Mouse (Mus musculus) MEL (cell line): ENCODE data around the gene Pdia2.

ENCODE experiments used
- CTCF ChIP-seq, 3 experiments: IDR thresholded peaks in 2 of 3; conservative IDR thresholded peaks in 1 of 3; 2 replicates each; pipeline ENCODE4 v1.5.1; 2011 to 2012; ENCODE audit warnings: low read length in 3 of 3, low read depth in 2 of 3, mild to moderate bottlenecking in 2 of 3, improper control_type of control experiment in 1 of 3, inconsistent platforms in 1 of 3, mixed read lengths in 1 of 3, moderate library complexity in 1 of 3; ENCODE audit not compliant: control insufficient read depth in 1 of 3, insufficient read depth in 1 of 3, poor library complexity in 1 of 3, severe bottlenecking in 1 of 3
- E2F4 ChIP-seq: IDR thresholded peaks from 2 replicates; pipeline ENCODE4 v1.6.1; 2011; ENCODE audit warnings: low read depth, low read length, improper control_type of control experiment, borderline replicate concordance
- GATA1 ChIP-seq: IDR thresholded peaks from 2 replicates; pipeline ENCODE4 v1.6.1; 2011; ENCODE audit warnings: low read depth, low read length, improper control_type of control experiment
- MYC ChIP-seq: IDR thresholded peaks from 2 replicates; pipeline ENCODE4 v1.6.1; 2011; ENCODE audit warnings: low read depth, mild to moderate bottlenecking, low read length, improper control_type of control experiment, moderate library complexity
- POLR2A ChIP-seq, 2 experiments: IDR thresholded peaks; 2 replicates each; pipeline ENCODE4 v1.6.1; 2011 to 2012; ENCODE audit warnings: low read length in 2 of 2, mild to moderate bottlenecking in 2 of 2, control low read depth in 1 of 2, improper control_type of control experiment in 1 of 2, low read depth in 1 of 2, moderate library complexity in 1 of 2; ENCODE audit not compliant: control insufficient read depth in 1 of 2, insufficient read depth in 1 of 2, poor library complexity in 1 of 2
- USF1 ChIP-seq: IDR thresholded peaks from 2 replicates; pipeline ENCODE4 v1.6.1; 2014; ENCODE audit warnings: low read depth, mild to moderate bottlenecking, inconsistent platforms, low read length, improper control_type of control experiment, moderate library complexity

DNA sequence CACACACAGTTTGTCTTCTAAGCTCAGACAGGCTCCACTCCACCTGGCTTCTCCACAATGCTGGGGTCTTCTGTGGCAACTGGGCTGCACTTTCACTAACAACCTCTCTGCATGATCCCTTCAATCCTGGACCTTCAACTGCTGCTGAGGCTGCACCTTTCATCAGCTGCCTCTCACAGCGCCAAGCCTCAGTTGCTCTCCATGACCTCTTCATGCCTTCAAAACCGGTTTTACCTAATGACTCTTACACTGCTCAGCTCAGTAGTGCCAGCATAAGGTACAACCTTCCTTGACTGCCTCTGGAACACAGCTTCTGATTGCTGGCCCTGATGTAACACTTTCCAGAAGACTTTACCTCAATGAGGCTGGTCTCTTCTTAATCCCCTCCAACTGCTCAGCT lies 22.6 kb upstream of the Pdia2 start:
- TF ChIP-seq POLR2A (IDR thresholded peaks at IDR 0.05; ENCODE audit: control insufficient read depth in 1 of 2, insufficient read depth in 1 of 2, low read depth in 1 of 2, low read length in 2 of 2, poor library complexity in 1 of 2), result no peak
- no peak for TF ChIP-seq MYC
- no peak for TF ChIP-seq USF1
- TF ChIP-seq E2F4, result no peak
- TF ChIP-seq CTCF (IDR thresholded peaks at IDR 0.05 in 2 of 3, conservative IDR thresholded peaks at IDR 0.05 in 1 of 3; ENCODE audit: control insufficient read depth in 1 of 3, insufficient read depth in 1 of 3, low read depth in 2 of 3, low read length in 3 of 3, poor library complexity in 1 of 3, severe bottlenecking in 1 of 3), result no peak
- TF ChIP-seq GATA1, result no peak
